Mouse (Mus musculus): Measurements from ENCODE around the gene Fam98c. TPM values are rescaled to one million over a fixed set of nuclear protein-coding genes. Genes with fewer than 3 reads are reported as not detected.
A peak's percentile ranks its signal among the peaks of the same experiment; 100 is the strongest.
"Not testable (repeated sequence)": the region's sequence is repeated elsewhere in the genome, so short reads cannot be mapped to it uniquely, and the experiment has no call there.

The Fam98c gene
- total RNA-seq, 4 experiments from 2014 or later, result 34.8 to 36.2 (median 35.5) TPM

GRCm38 (mm10) chr7:29158264-29158663, 2.2 kb upstream of the Fam98c start:
- no peak for DNase-seq (ENCODE audit: low spot score in 2 of 2)

GRCm38 (mm10) chr7:29155196-29155837, 717 bp downstream of the Fam98c start:
- DNase-seq (ENCODE audit: low spot score in 2 of 2), result peak; percentile 66 to 89

- DNase-seq (ENCODE audit: low spot score in 2 of 2), result no peak
Observed at GRCm38 (mm10) chr7:29154018-29154720, 1.9 kb downstream of the Fam98c start.

GRCm38 (mm10) chr7:29151486-29151885, 4.5 kb downstream of the Fam98c start:
- no peak for DNase-seq (ENCODE audit: low spot score in 2 of 2)

GRCm38 (mm10) chr7:29148771-29149170, 7.3 kb downstream of the Fam98c start:
- no peak for DNase-seq (ENCODE audit: low spot score in 2 of 2)

- no peak for DNase-seq (ENCODE audit: low spot score in 2 of 2)
Observed at GRCm38 (mm10) chr7:29146625-29147367, 9.2 kb downstream of the Fam98c start.

- DNase-seq (ENCODE audit: low spot score in 2 of 2), result no peak
Observed at GRCm38 (mm10) chr7:29144006-29144405, 12.0 kb downstream of the Fam98c start.

GRCm38 (mm10) chr7:29141416-29141815, 14.6 kb downstream of the Fam98c start:
- DNase-seq (ENCODE audit: low spot score in 2 of 2), result no peak

- DNase-seq (ENCODE audit: low spot score in 2 of 2), result not testable (repeated sequence)
Observed at GRCm38 (mm10) chr7:29139237-29139636, 16.8 kb downstream of the Fam98c start.

- DNase-seq (ENCODE audit: low spot score in 2 of 2), result no peak
Observed at GRCm38 (mm10) chr7:29137429-29137828, 18.6 kb downstream of the Fam98c start.

GRCm38 (mm10) chr7:29134693-29135386, 21.2 kb downstream of the Fam98c start, which contains the start of gene Rasgrp4:
Gene Rasgrp4 (plus strand): TSS chr7:29134851.
- DNase-seq (ENCODE audit: low spot score in 2 of 2), result no peak

GRCm38 (mm10) chr7:29134230-29134629, 21.8 kb downstream of the Fam98c start:
- DNase-seq (ENCODE audit: low spot score in 2 of 2), result no peak

GRCm38 (mm10) chr7:29128725-29129124, 27.3 kb downstream of the Fam98c start:
- DNase-seq (ENCODE audit: low spot score in 2 of 2), result no peak

GRCm38 (mm10) chr7:29126173-29126915, 29.7 kb downstream of the Fam98c start:
- no peak for DNase-seq (ENCODE audit: low spot score in 2 of 2)

GRCm38 (mm10) chr7:29124970-29125369, 31.1 kb downstream of the Fam98c start, which contains the start of gene Ryr1:
Gene Ryr1 (minus strand): TSS chr7:29125179.
- no peak for DNase-seq (ENCODE audit: low spot score in 2 of 2)

- no peak for DNase-seq (ENCODE audit: low spot score in 2 of 2)
Observed at GRCm38 (mm10) chr7:29123531-29124358, 32.3 kb downstream of the Fam98c start.

- no peak for DNase-seq (ENCODE audit: low spot score in 2 of 2)
Observed at GRCm38 (mm10) chr7:29122821-29123220, 33.2 kb downstream of the Fam98c start.

GRCm38 (mm10) chr7:29119526-29119925, 36.5 kb downstream of the Fam98c start:
- DNase-seq (ENCODE audit: low spot score in 2 of 2), result no peak

- DNase-seq (ENCODE audit: low spot score in 2 of 2), result no peak
Observed at GRCm38 (mm10) chr7:29118142-29118851, 37.7 kb downstream of the Fam98c start.
